Mouse (Mus musculus): ENCODE data around the gene Scd3. TPM values are rescaled to one million over a fixed set of nuclear protein-coding genes. Genes with fewer than 3 reads are reported as not detected.
A peak's percentile ranks its signal among the peaks of the same experiment; 100 is the strongest.

Scd3 gene
- polyA plus RNA-seq, 1 experiment = 0.05 TPM

DNA sequence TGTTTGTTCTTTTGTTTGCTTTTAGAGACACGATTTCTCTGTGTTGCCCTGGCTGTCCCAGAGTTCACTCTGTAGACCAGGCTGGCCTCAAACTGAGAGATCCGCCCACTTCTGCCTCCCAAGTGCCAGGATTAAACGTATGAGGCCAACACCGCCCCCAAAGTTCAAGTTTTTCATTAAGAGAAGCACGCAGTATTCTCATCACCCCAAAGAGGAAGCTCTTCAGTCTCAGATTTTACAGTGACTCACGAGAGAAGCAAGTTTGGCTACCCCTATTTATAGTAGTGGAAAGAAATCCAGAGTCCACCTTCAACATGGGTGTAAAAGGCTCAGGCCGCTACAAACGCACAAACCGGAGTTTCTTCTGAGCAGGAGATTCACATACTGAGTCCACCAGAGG is 61.2 kb downstream of the Scd3 start:
- no peak overlapping the region for H3K4me3 ChIP-seq
- H3K4me2 ChIP-seq (ENCODE audit: low read depth) = peak overlapping the region; percentile 14
- no peaks in the 10 kb centered on the region for H3K36me3 ChIP-seq (ENCODE audit: control insufficient read depth, insufficient read depth)
- H3K79me2 ChIP-seq (ENCODE audit: control insufficient read depth, insufficient read depth) = no peaks in the 10 kb centered on the region
- TF ChIP-seq SRF (IDR thresholded peaks at IDR 0.05; ENCODE audit: control insufficient read depth, insufficient read length, low read depth) (no peak), CEBPB (IDR thresholded peaks at IDR 0.05; ENCODE audit: insufficient read depth, poor library complexity, severe bottlenecking) (no peak), POLR2A (IDR thresholded peaks at IDR 0.05; ENCODE audit: insufficient read length, low read depth) (no peak), MAX (IDR thresholded peaks at IDR 0.05; ENCODE audit: low read depth) (no peak)
- H3ac ChIP-seq (ENCODE audit: control insufficient read depth, insufficient read length) = no peak overlapping the region
- no peaks in the 10 kb centered on the region for H3K27me3 ChIP-seq (ENCODE audit: control insufficient read depth, insufficient read depth, insufficient read length)

DNA sequence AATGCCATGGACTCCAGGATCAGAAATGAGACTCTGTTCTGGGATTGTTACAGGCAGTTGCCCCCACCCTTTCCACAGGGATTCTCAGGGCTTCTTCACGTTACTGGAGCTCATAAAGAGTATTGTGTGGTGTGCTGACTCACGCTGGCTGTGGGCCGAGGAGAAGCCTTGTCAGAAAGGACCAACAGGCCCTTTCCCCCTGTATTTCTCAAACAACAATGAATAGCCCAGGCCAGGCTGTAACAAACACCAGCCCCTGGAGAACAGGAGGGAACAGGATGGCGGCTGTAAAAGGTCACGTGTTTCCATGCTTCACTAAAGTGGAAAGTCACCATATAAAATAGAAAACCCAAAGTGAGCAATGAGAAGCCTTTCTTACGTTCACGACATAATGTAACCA is 62.2 kb downstream of the Scd3 start:
- Histone ChIP-seq H3K79me2 (ENCODE audit: control insufficient read depth, insufficient read depth) (no peaks in the 10 kb centered on the region), H3K4me2 (ENCODE audit: low read depth) (peak overlapping the region; percentile 58), H3K27me3 (ENCODE audit: control insufficient read depth, insufficient read depth, insufficient read length) (no peaks in the 10 kb centered on the region), H3ac (ENCODE audit: control insufficient read depth, insufficient read length) (no peak overlapping the region), H3K36me3 (ENCODE audit: control insufficient read depth, insufficient read depth) (no peaks in the 10 kb centered on the region), H3K4me3 (no peak overlapping the region)
- peak; percentile 74 for TF ChIP-seq USF1 (IDR thresholded peaks at IDR 0.05; ENCODE audit: low read depth)
- no peak for TF ChIP-seq TCF12 (IDR thresholded peaks at IDR 0.05; ENCODE audit: insufficient read depth, poor library complexity, severe bottlenecking)

DNA sequence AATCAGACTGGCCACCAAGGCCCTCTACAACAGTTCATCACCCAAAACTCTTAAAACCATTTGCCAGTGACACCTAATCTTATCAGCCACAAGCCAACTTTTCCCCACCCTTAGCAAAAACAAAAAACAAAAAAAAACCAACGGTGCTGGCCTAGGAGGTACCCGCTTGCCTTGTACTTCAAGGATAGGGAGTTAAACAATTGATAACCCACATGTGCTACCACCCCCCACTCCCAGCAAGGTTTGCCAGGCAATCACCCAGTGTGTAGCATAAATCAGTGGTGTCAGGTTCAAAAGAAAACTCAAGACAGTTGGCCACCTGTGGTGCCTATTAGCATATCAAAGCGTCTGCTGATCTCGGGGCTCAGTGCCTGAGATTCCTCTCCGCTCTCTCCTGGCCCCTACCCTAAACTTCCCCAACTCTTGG is 62.9 kb downstream of the Scd3 start:
- Histone ChIP-seq H3K79me2 (ENCODE audit: control insufficient read depth, insufficient read depth) (no peaks in the 10 kb centered on the region), H3K27me3 (ENCODE audit: control insufficient read depth, insufficient read depth, insufficient read length) (no peaks in the 10 kb centered on the region), H3ac (ENCODE audit: control insufficient read depth, insufficient read length) (no peak overlapping the region), H3K36me3 (ENCODE audit: control insufficient read depth, insufficient read depth) (no peaks in the 10 kb centered on the region), H3K4me3 (no peak overlapping the region), H3K4me2 (ENCODE audit: low read depth) (peak overlapping the region; percentile 58)
- TF ChIP-seq TCF3 (IDR thresholded peaks at IDR 0.05; ENCODE audit: insufficient read length, low read depth) (no peak), MYOD1 (IDR thresholded peaks at IDR 0.05; ENCODE audit: control insufficient read depth in 1 of 3, insufficient read length in 2 of 3, low read depth in 2 of 3) (peak in 1 of 3 experiments; percentile 6)

DNA sequence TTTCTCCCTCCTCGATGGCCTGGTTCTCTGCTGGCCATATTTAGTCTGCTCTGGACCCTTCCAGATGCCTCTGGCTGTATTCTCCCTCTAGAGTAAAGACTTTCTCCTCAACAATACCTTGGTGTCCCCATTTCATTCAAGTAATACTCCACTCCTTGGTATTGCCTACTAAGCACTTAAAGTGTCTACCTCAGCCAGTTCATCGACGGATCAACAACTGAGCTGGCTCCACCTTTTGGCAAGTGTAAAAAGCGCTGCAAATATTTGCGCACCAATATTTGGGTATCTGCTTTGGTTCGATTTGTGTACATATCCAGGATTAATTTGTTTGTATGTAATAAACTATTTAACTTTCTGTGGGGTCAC is 63.4 kb downstream of the Scd3 start:
- no peaks in the 10 kb centered on the region for H3K27me3 ChIP-seq (ENCODE audit: control insufficient read depth, insufficient read depth, insufficient read length)
- no peak overlapping the region for H3ac ChIP-seq (ENCODE audit: control insufficient read depth, insufficient read length)
- TF ChIP-seq TCF3 (IDR thresholded peaks at IDR 0.05; ENCODE audit: insufficient read length, low read depth) (no peak), MAX (IDR thresholded peaks at IDR 0.05; ENCODE audit: low read depth) (no peak), TCF12 (IDR thresholded peaks at IDR 0.05; ENCODE audit: insufficient read depth, poor library complexity, severe bottlenecking) (no peak), E2F4 (IDR thresholded peaks at IDR 0.05; ENCODE audit: insufficient read depth) (no peak), CEBPB (IDR thresholded peaks at IDR 0.05; ENCODE audit: insufficient read depth, poor library complexity, severe bottlenecking) (no peak), POLR2AphosphoS2 (IDR thresholded peaks at IDR 0.05; ENCODE audit: insufficient read length, low read depth) (no peak), SRF (IDR thresholded peaks at IDR 0.05; ENCODE audit: control insufficient read depth, insufficient read length, low read depth) (no peak), POLR2A (IDR thresholded peaks at IDR 0.05; ENCODE audit: insufficient read length, low read depth) (no peak), REST (IDR thresholded peaks at IDR 0.05; ENCODE audit: insufficient read depth, insufficient read length) (no peak), MYOD1 (IDR thresholded peaks at IDR 0.05; ENCODE audit: control insufficient read depth in 1 of 3, insufficient read length in 2 of 3, low read depth in 2 of 3) (no peak), MYOG (IDR thresholded peaks at IDR 0.05; ENCODE audit: control insufficient read depth in 1 of 3, insufficient read depth in 1 of 3, insufficient read length in 2 of 3, low read depth in 2 of 3) (no peak)
- peak overlapping the region; percentile 58 for H3K4me2 ChIP-seq (ENCODE audit: low read depth)
- no peaks in the 10 kb centered on the region for H3K36me3 ChIP-seq (ENCODE audit: control insufficient read depth, insufficient read depth)
- no peak overlapping the region for H3K4me3 ChIP-seq
- H3K79me2 ChIP-seq (ENCODE audit: control insufficient read depth, insufficient read depth) = no peaks in the 10 kb centered on the region

DNA sequence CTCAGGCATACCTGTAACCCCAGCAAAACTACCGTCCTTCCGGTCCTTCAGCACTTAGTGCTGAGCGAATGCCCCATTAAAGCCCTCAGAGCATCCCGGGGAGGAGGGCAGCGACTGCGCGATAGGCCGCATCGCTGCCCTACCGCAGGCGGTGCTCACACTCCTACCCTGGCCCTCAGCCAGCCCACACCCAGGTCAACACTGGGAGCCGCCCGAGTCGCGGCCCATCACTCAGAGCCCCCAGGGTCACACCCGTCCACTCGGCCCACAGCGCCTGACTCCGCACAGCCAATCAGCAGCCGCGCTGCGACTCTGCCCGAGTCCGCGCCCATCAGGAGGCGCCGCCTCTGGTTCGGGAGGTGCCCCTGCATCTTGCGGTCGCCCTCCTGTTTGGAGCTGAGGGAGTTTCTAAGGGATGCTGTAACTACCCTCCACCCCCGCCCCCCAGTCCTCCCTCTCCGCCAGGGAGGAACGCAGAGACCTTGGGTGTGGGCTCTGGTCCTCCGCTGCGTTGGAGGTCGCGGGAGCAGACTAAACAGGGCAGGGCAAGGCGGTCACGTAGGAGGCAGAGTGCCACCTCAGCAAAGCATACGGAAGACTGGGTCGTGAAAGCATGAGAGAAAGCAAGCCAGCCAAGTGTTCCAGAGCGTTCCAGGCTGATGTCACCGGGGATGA is 63.9 kb downstream of the Scd3 start:
- Histone ChIP-seq H3K79me2 (ENCODE audit: control insufficient read depth, insufficient read depth) (no peaks in the 10 kb centered on the region), H3ac (ENCODE audit: control insufficient read depth, insufficient read length) (no peak overlapping the region), H3K27me3 (ENCODE audit: control insufficient read depth, insufficient read depth, insufficient read length) (no peaks in the 10 kb centered on the region), H3K36me3 (ENCODE audit: control insufficient read depth, insufficient read depth) (no peaks in the 10 kb centered on the region), H3K4me3 (no peak overlapping the region), H3K4me2 (ENCODE audit: low read depth) (peak overlapping the region; percentile 70)
- TF ChIP-seq TCF3 (IDR thresholded peaks at IDR 0.05; ENCODE audit: insufficient read length, low read depth) = no peak
- TF ChIP-seq MAX (IDR thresholded peaks at IDR 0.05; ENCODE audit: low read depth) = no peak
- peak in 2 of 3 experiments; percentile 3 to 63 for TF ChIP-seq MYOD1 (IDR thresholded peaks at IDR 0.05; ENCODE audit: control insufficient read depth in 1 of 3, insufficient read length in 2 of 3, low read depth in 2 of 3)
- TF ChIP-seq CEBPB (IDR thresholded peaks at IDR 0.05; ENCODE audit: insufficient read depth, poor library complexity, severe bottlenecking) = no peak
- TF ChIP-seq SRF (IDR thresholded peaks at IDR 0.05; ENCODE audit: control insufficient read depth, insufficient read length, low read depth) = no peak
- TF ChIP-seq POLR2A (IDR thresholded peaks at IDR 0.05; ENCODE audit: insufficient read length, low read depth) = peak; percentile 67
- TF ChIP-seq REST (IDR thresholded peaks at IDR 0.05; ENCODE audit: insufficient read depth, insufficient read length) = no peak
- TF ChIP-seq USF1 (IDR thresholded peaks at IDR 0.05; ENCODE audit: low read depth) = no peak
- TF ChIP-seq POLR2AphosphoS2 (IDR thresholded peaks at IDR 0.05; ENCODE audit: insufficient read length, low read depth) = peak; percentile 56
- peak in 1 of 3 experiments; percentile 21 for TF ChIP-seq MYOG (IDR thresholded peaks at IDR 0.05; ENCODE audit: control insufficient read depth in 1 of 3, insufficient read depth in 1 of 3, insufficient read length in 2 of 3, low read depth in 2 of 3)
- TF ChIP-seq TCF12 (IDR thresholded peaks at IDR 0.05; ENCODE audit: insufficient read depth, poor library complexity, severe bottlenecking) = no peak
- TF ChIP-seq E2F4 (IDR thresholded peaks at IDR 0.05; ENCODE audit: insufficient read depth) = no peak
